Mouse (Mus musculus) CH12.LX (cell line): ENCODE data around the gene Nrap.

Source experiments
- BHLHE40 ChIP-seq: IDR thresholded peaks from 2 replicates; pipeline ENCODE4 v1.6.1; 2011; ENCODE audit warnings: mild to moderate bottlenecking, low read depth, low read length, improper control_type of control experiment
- CTCF ChIP-seq, 2 experiments: IDR thresholded peaks in 1 of 2; conservative IDR thresholded peaks in 1 of 2; 2 replicates each; pipeline ENCODE4 v1.5.1; 2011 to 2012; ENCODE audit warnings: low read depth in 2 of 2, low read length in 2 of 2, improper control_type of control experiment in 1 of 2, inconsistent platforms in 1 of 2, mild to moderate bottlenecking in 1 of 2, moderate library complexity in 1 of 2
- EP300 ChIP-seq: IDR thresholded peaks from 2 replicates; pipeline ENCODE4 v1.6.1; 2011; ENCODE audit warnings: low read length, improper control_type of control experiment
- MAX ChIP-seq: IDR thresholded peaks from 2 replicates; pipeline ENCODE4 v1.6.1; 2011; ENCODE audit warnings: low read length, improper control_type of control experiment
- POLR2A ChIP-seq: IDR thresholded peaks from 2 replicates; pipeline ENCODE4 v1.6.1; 2011; ENCODE audit warnings: low read depth, mild to moderate bottlenecking, improper control_type of control experiment, low read length
- UBTF ChIP-seq: IDR thresholded peaks from 2 replicates; pipeline ENCODE4 v1.6.1; 2012; ENCODE audit warnings: low read depth, mild to moderate bottlenecking, inconsistent platforms, low read length, improper control_type of control experiment, moderate library complexity
- ZNF384 ChIP-seq: IDR thresholded peaks from 2 replicates; pipeline ENCODE4 v1.6.1; 2012; ENCODE audit warnings: low read depth, low read length, improper control_type of control experiment, inconsistent platforms

DNA sequence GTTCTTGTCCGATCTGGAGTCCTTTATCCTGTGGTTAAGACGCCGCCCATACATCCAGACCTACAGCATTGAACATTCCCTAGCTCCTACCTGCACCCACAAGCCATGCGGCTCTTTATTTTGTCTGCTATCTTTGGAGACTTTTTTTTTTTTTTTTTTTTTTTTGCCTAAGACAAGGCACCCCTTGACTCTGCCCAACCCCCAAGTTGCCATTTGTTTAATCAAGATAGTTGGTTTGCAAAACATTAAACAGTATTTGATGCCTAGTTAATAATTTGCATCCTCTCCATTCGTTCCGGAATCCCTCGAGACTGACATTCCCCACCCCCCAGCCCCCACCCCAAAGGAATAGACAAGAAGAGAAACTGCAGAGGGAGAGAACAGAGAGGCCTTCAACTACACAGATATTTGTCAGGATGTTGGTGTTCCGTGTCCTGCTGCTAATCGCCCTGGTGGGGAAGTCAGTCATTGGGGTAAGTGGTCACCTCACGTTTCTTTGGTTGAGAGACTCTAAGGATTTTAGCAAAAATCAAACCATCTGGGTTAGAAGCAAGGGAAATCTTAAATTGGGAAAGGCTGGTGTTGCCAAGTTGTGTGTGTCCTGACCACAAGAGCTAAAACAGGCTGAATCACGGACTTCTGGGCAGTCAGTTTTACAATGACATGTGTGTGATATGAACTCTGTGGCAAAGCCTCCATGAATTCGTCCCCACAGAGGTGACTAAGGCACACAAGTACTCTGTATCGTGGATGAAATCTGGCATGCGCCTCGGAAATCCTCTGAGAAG is 102.1 kb downstream of the Nrap start:
- TF ChIP-seq CTCF (conservative IDR thresholded peaks at IDR 0.05 in 1 of 2, IDR thresholded peaks at IDR 0.05 in 1 of 2; ENCODE audit: low read depth in 2 of 2, low read length in 2 of 2) (no peak), ZNF384 (no peak), EP300 (no peak), UBTF (no peak), BHLHE40 (no peak), MAX (no peak), POLR2A (no peak)
